Mouse (Mus musculus): ENCODE data around the gene Gm49321.

Gm49321 gene

GRCm38 (mm10) chr12:73949318-73950058, 12.0 kb downstream of the Gm49321 start:
- peak; percentile 74 for DNase-seq

- peak; percentile 75 for DNase-seq
These were observed 15.4 kb downstream of the Gm49321 start for GRCm38 (mm10) chr12:73952879-73953278.

GRCm38 (mm10) chr12:73953420-73954186, 16.1 kb downstream of the Gm49321 start:
- DNase-seq = no peak

- DNase-seq = no peak
These were observed 17.3 kb downstream of the Gm49321 start for GRCm38 (mm10) chr12:73954785-73955184.

GRCm38 (mm10) chr12:73957676-73958075, 20.2 kb downstream of the Gm49321 start:
- no peak for DNase-seq

- no peak for DNase-seq
These were observed 21.4 kb downstream of the Gm49321 start for GRCm38 (mm10) chr12:73958830-73959229.

GRCm38 (mm10) chr12:73964291-73965281, 27.1 kb downstream of the Gm49321 start, which contains the start of gene Snapc1:
Gene Snapc1, plus strand, starts transcription at chr12:73964481.
- DNase-seq = peak; percentile 98

- no peak for DNase-seq
These were observed 31.7 kb downstream of the Gm49321 start for GRCm38 (mm10) chr12:73969142-73969541.

GRCm38 (mm10) chr12:73974584-73974983, 37.1 kb downstream of the Gm49321 start:
- DNase-seq = no peak

- DNase-seq = no peak
These were observed 40.7 kb downstream of the Gm49321 start for GRCm38 (mm10) chr12:73978144-73978543.

- no peak for DNase-seq
These were observed 42.2 kb downstream of the Gm49321 start for GRCm38 (mm10) chr12:73979667-73980066.

GRCm38 (mm10) chr12:73982533-73982932, 45.1 kb downstream of the Gm49321 start:
- peak; percentile 82 for DNase-seq

GRCm38 (mm10) chr12:73986299-73986698, 48.8 kb downstream of the Gm49321 start:
- DNase-seq = peak; percentile 44

GRCm38 (mm10) chr12:73988393-73989008, 51.0 kb downstream of the Gm49321 start:
- DNase-seq = no peak

- DNase-seq = peak; percentile 52
These were observed 52.1 kb downstream of the Gm49321 start for GRCm38 (mm10) chr12:73989594-73989993.

GRCm38 (mm10) chr12:73996906-73997296, 59.4 kb downstream of the Gm49321 start:
- DNase-seq = peak; percentile 85

GRCm38 (mm10) chr12:73997297-73998127, 60.1 kb downstream of the Gm49321 start, which contains the start of gene Syt16:
Gene Syt16, plus strand, starts transcription at chr12:73997661.
- DNase-seq = peak; percentile 73

GRCm38 (mm10) chr12:73998128-73998456, 60.6 kb downstream of the Gm49321 start:
- no peak for DNase-seq

GRCm38 (mm10) chr12:74002449-74002848, 65.0 kb downstream of the Gm49321 start:
- no peak for DNase-seq

- peak; percentile 80 for DNase-seq
These were observed 72.0 kb downstream of the Gm49321 start for GRCm38 (mm10) chr12:74009448-74009911.

- DNase-seq = peak; percentile 76
These were observed 76.3 kb downstream of the Gm49321 start for GRCm38 (mm10) chr12:74013739-74014138.

All from retina, postnatal 1 day (tissue).